ENCODE assay signal across 30 mouse cellular contexts in the genomic region with DNA sequence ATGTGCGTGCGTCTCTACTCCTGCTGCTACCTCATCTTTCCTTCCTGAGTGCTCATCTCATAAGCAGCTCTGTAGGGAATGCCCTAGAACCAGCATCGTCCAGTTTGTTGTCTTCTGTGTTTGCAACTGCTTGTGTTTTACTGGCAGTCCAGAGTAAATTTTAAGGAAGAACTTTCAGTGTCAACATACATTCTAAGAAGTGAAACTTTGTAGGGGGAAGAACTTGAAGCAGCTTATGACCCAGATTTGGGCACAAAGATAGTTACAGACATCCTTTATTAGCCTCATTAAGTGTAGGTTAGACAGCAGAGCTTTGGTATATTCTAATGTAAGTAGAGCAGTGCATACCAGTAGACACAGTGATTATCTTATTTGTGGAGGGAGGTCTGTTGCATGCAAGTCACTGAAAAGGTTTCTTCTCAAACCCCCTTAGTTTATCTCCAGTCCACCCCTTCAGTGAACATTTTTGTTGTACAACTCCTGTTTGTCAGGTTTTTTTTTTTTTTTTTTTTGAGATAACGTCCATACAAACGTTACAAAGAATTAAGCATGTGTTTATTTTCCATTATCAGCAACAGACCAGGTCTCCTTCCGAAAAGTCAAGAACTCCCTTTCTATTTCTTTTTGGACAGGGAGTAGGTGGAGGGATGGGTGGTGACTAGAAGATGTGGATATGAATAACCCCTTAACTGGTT. TPM values are rescaled to one million over a fixed set of nuclear protein-coding genes. Genes with fewer than 3 reads are reported as not detected.
A peak's percentile ranks its signal among the peaks of the same experiment; 100 is the strongest.
DNase-seq lines count a peak whose midpoint lies in the region; ATAC-seq and TF ChIP-seq lines count a peak whose summit lies in the region.
"Had no signal": no experiment of that assay in that cellular context is flagged by ENCODE, and none has a peak within 500 bp of the region (broad histone marks: within the 10 kb centered on the region; RNA-seq: fewer than 3 reads in every experiment).

No protein-coding gene starts in this region.

- no peak for TF ChIP-seq RAD21 in MEL (IDR thresholded peaks at IDR 0.05; ENCODE audit: low read depth, low read length)

- peaks cover 2 to 33% of the 10 kb centered on the region in 2 experiments; a peak in 3 of 4 replicates for H3K36me3 ChIP-seq in MEL (ENCODE audit: control insufficient read depth in 1 of 2, insufficient read depth in 2 of 2, low read length in 2 of 2)
- H3K36me3 ChIP-seq in liver, embryonic 14.5 days (replicated peaks; ENCODE audit: control insufficient read depth, insufficient read depth, low read depth) = peaks cover 3% of the 10 kb centered on the region
- H3K36me3 ChIP-seq in megakaryocyte, embryonic 14.5 days (replicated peaks; ENCODE audit: low read length) = peaks cover 36% of the 10 kb centered on the region
- no peaks in the 10 kb centered on the region for H3K36me3 ChIP-seq in midbrain, embryonic 15.5 days (replicated peaks)
- H3K36me3 ChIP-seq: embryonic facial prominence, embryonic 12.5 days had no signal

- H3K27ac ChIP-seq in MEL (ENCODE audit: control insufficient read depth, low read depth, low read length) = peak overlapping the region; percentile 49
- H3K27ac ChIP-seq in liver, embryonic 14.5 days = no peak overlapping the region; the same call in 1 of the 2 replicates
- no peak overlapping the region for H3K27ac ChIP-seq in midbrain, embryonic 15.5 days
- H3K27ac ChIP-seq: embryonic facial prominence, embryonic 12.5 days; heart, adult 2 months; heart, embryonic 13.5 days; hindbrain, embryonic 10.5 days; hindbrain, embryonic 15.5 days; kidney, postnatal 0 days; macrophage; midbrain, embryonic 12.5 days had no signal

- no peaks in the 10 kb centered on the region for H3K9me3 ChIP-seq in MEL (replicated peaks; ENCODE audit: insufficient read depth, low read length)
- no peaks in the 10 kb centered on the region for H3K9me3 ChIP-seq in liver, embryonic 14.5 days (ENCODE audit: control insufficient read depth, low read length)
- no peaks in the 10 kb centered on the region for H3K9me3 ChIP-seq in megakaryocyte, embryonic 14.5 days
- H3K9me3 ChIP-seq in midbrain, embryonic 15.5 days = no peaks in the 10 kb centered on the region
- H3K9me3 ChIP-seq: embryonic facial prominence, embryonic 12.5 days; heart, embryonic 13.5 days; hindbrain, embryonic 10.5 days; hindbrain, embryonic 15.5 days; midbrain, embryonic 12.5 days had no signal

- H3K27me3 ChIP-seq in MEL (ENCODE audit: control insufficient read depth in 1 of 2, insufficient read depth in 2 of 2, low read length in 2 of 2) = no peaks in the 10 kb centered on the region
- no peaks in the 10 kb centered on the region for H3K27me3 ChIP-seq in liver, embryonic 14.5 days (ENCODE audit: control insufficient read depth, insufficient read depth, low read length)
- H3K27me3 ChIP-seq in megakaryocyte, embryonic 14.5 days (replicated peaks) = no peaks in the 10 kb centered on the region
- no peaks in the 10 kb centered on the region for H3K27me3 ChIP-seq in midbrain, embryonic 15.5 days (replicated peaks)
- H3K27me3 ChIP-seq: CH12.LX; embryonic facial prominence, embryonic 12.5 days; heart, embryonic 13.5 days; hindbrain, embryonic 15.5 days; midbrain, embryonic 12.5 days had no signal

- peaks cover 1% of the 10 kb centered on the region; the same call in 1 of the 2 replicates for H3K79me2 ChIP-seq in MEL (ENCODE audit: control insufficient read depth, insufficient read depth, low read length, poor library complexity)

- peak; percentile 80 to 87 for TF ChIP-seq EP300 in MEL (IDR thresholded peaks at IDR 0.05; ENCODE audit: low read depth in 1 of 2, low read length in 2 of 2)
- TF ChIP-seq EP300 in liver, embryonic 14.5 days (IDR thresholded peaks at IDR 0.05; ENCODE audit: low read depth) = 0 out of 2 replicates have a peak, but pooled peaks have one; percentile 39

- no peak overlapping the region for H3K4me3 ChIP-seq in MEL (ENCODE audit: control insufficient read depth in 1 of 2, insufficient read depth in 1 of 2, low read depth in 2 of 2, low read length in 2 of 2)
- no peak overlapping the region for H3K4me3 ChIP-seq in liver, embryonic 14.5 days (ENCODE audit: insufficient read depth in 1 of 2, low read depth in 2 of 2, low read length in 2 of 2)
- peak overlapping the region; percentile 62 for H3K4me3 ChIP-seq in megakaryocyte, embryonic 14.5 days (replicated peaks)
- no peak overlapping the region for H3K4me3 ChIP-seq in midbrain, embryonic 15.5 days
- H3K4me3 ChIP-seq: embryonic facial prominence, embryonic 12.5 days; heart, adult 2 months; heart, embryonic 13.5 days; hindbrain, embryonic 10.5 days; hindbrain, embryonic 15.5 days; midbrain, embryonic 12.5 days had no signal

- TF ChIP-seq POLR2A in MEL (IDR thresholded peaks at IDR 0.05; ENCODE audit: control insufficient read depth in 1 of 2, insufficient read depth in 1 of 2, low read depth in 1 of 2, low read length in 2 of 2, poor library complexity in 1 of 2) = no peak

- peaks cover 12 to 18% of the 10 kb centered on the region in 2 experiments for H3K4me1 ChIP-seq in MEL (ENCODE audit: control insufficient read depth in 1 of 2, insufficient read depth in 2 of 2, low read length in 2 of 2)
- H3K4me1 ChIP-seq in liver, embryonic 14.5 days (replicated peaks; ENCODE audit: control insufficient read depth in 2 of 2, insufficient read depth in 2 of 2, low read length in 1 of 2) = peaks cover 0 to 9% of the 10 kb centered on the region in 2 experiments; a peak in 3 of 4 replicates
- H3K4me1 ChIP-seq in megakaryocyte, embryonic 14.5 days = peaks cover 10% of the 10 kb centered on the region
- H3K4me1 ChIP-seq in midbrain, embryonic 15.5 days = peaks cover 4% of the 10 kb centered on the region; the same call in 1 of the 2 replicates
- H3K4me1 ChIP-seq: hindbrain, embryonic 10.5 days; hindbrain, embryonic 15.5 days; midbrain, embryonic 12.5 days had no signal

- TF ChIP-seq CTCF in MEL (IDR thresholded peaks at IDR 0.05 in 2 of 3, conservative IDR thresholded peaks at IDR 0.05 in 1 of 3; ENCODE audit: control insufficient read depth in 1 of 3, insufficient read depth in 1 of 3, low read depth in 2 of 3, low read length in 3 of 3, poor library complexity in 1 of 3, severe bottlenecking in 1 of 3) = no peak
- TF ChIP-seq CTCF in liver, embryonic 14.5 days (IDR thresholded peaks at IDR 0.05; ENCODE audit: low read depth) = no peak

- ATAC-seq in liver, embryonic 14.5 days (ENCODE audit: insufficient read depth) = peak; percentile 69
- no peak for ATAC-seq in midbrain, embryonic 15.5 days (replicated peaks)
- ATAC-seq: forebrain, embryonic 14.5 days; inflammation-experienced regulatory T-cells, adult 6 months had no signal

- no peak overlapping the region for H3K4me2 ChIP-seq in liver, embryonic 14.5 days (ENCODE audit: low read depth)
- H3K4me2 ChIP-seq in midbrain, embryonic 15.5 days = no peak overlapping the region
- H3K4me2 ChIP-seq: embryonic facial prominence, embryonic 12.5 days; heart, embryonic 13.5 days; hindbrain, embryonic 15.5 days; midbrain, embryonic 12.5 days had no signal

- H3K9ac ChIP-seq in MEL (ENCODE audit: control insufficient read depth, low read depth, low read length, poor library complexity, severe bottlenecking) = no peak overlapping the region
- H3K9ac ChIP-seq in liver, embryonic 14.5 days (replicated peaks) = no peak overlapping the region
- H3K9ac ChIP-seq in midbrain, embryonic 15.5 days = no peak overlapping the region
- H3K9ac ChIP-seq: embryonic facial prominence, embryonic 12.5 days; heart, embryonic 13.5 days; hindbrain, embryonic 15.5 days; midbrain, embryonic 12.5 days had no signal

- WGBS in liver, embryonic 14.5 days (ENCODE audit: insufficient replicate concordance) = 39% methylated on average over 6 of the region's 6 CpGs
- 92% methylated on average over 6 of the region's 6 CpGs for WGBS in midbrain, embryonic 15.5 days

- peak; percentile 64 for DNase-seq in MEL (ENCODE audit: low read depth, low spot score)
- DNase-seq in c-Kit-positive CD71-positive TER-119-positive erythroid progenitor cells, embryonic 14.5 days (ENCODE audit: low spot score) = peak; percentile 32
- peak in 2 of 3 experiments; percentile 9 to 26 for DNase-seq in liver, embryonic 14.5 days (ENCODE audit: low read depth in 3 of 3, low spot score in 3 of 3)
- DNase-seq in cerebellum, postnatal 25 days = no peak
- DNase-seq in heart, postnatal 4 days = no peak
- DNase-seq in cerebellum, adult 8-10 months = no peak
- DNase-seq: adrenal gland, adult 8-10 months; cerebellum, adult 18-20 months; cerebellum, postnatal 14 days; embryo, embryonic 11 days; gastrocnemius, postnatal 25 days; heart, adult 2 months; heart, postnatal 10 days; kidney, adult 8-10 months; layer of hippocampus, postnatal 36 days; retina, postnatal 1 day; right cerebral cortex, postnatal 14 days; thymus, postnatal 4 days had no signal

TF ChIP-seq in MEL, 35 proteins besides CTCF, POLR2A, EP300 and RAD21 (continues in another document):
- TF ChIP-seq E2F4 (IDR thresholded peaks at IDR 0.05; ENCODE audit: borderline replicate concordance, low read depth, low read length) (no peak), GABPA (IDR thresholded peaks at IDR 0.05; ENCODE audit: low read depth, low read length) (no peak), TCF12 (IDR thresholded peaks at IDR 0.05; ENCODE audit: low read depth, low read length) (peak; percentile 53; the same call in 1 of the 2 replicates), CHD1 (IDR thresholded peaks at IDR 0.05; ENCODE audit: low read depth, low read length) (0 out of 2 replicates have a peak, but pooled peaks have one; percentile 31), ZNF384 (IDR thresholded peaks at IDR 0.05; ENCODE audit: low read depth, low read length) (peak; percentile 95), MAZ (IDR thresholded peaks at IDR 0.05; ENCODE audit: low read depth, low read length) (no peak), GATA1 (IDR thresholded peaks at IDR 0.05; ENCODE audit: low read depth, low read length) (peak; percentile 84), ETS1 (IDR thresholded peaks at IDR 0.05; ENCODE audit: low read depth, low read length) (peak; percentile 60), MYB (IDR thresholded peaks at IDR 0.05; ENCODE audit: low read depth, low read length) (peak; percentile 55; the same call in 1 of the 2 replicates), MXI1 (IDR thresholded peaks at IDR 0.05; ENCODE audit: low read depth, low read length) (peak; percentile 37), RCOR1 (IDR thresholded peaks at IDR 0.05; ENCODE audit: low read depth, low read length) (peak; percentile 65; the same call in 1 of the 2 replicates)

RNA-seq across cellular contexts. Expression of a gene that starts 55.2 kb away (rescaled TPM):
- 41.9 and 49.4 TPM in 2 replicates for total RNA-seq in MEL (2012; rRNA removed)
- polyA plus RNA-seq in MEL (2012; ENCODE audit: insufficient read depth in 1 of 2, insufficient read length in 2 of 2, low read depth in 1 of 2, low replicate concordance in 2 of 2, missing spikeins in 1 of 2) = 100 to 1,000 TPM in 1 of 2 experiments, 10 to 100 TPM in 1; 99.4 to 160 TPM
- 30.0 and 39.1 TPM in 2 replicates for polyA plus RNA-seq in liver, embryonic 14.5 days (2012; rRNA removed)
- polyA plus RNA-seq in liver, embryonic 14.5 days (2014; fragmentation: Nextera tagmentation; extraction: Ambion mirVana) = 92.1 and 104 TPM in 2 replicates
- polyA plus RNA-seq in megakaryocyte, embryonic 14.5 days (2012; ENCODE audit: insufficient read depth, low replicate concordance) = 48.6 and 88.1 TPM in 2 replicates
- 10 to 100 TPM; 91.0 to 97.6 TPM for total RNA-seq in heart, postnatal 4 days (2021)
- polyA plus RNA-seq in midbrain, embryonic 15.5 days (2015; fragmentation: Nextera tagmentation; extraction: Ambion mirVana) = 268 and 294 TPM in 2 replicates

Comparison
In these comparisons a context has a peak if more than half of its experiments do, and no peak if none do; other contexts are left out.
1. DNase-seq: peak in MEL (single experiment), c-Kit-positive CD71-positive TER-119-positive erythroid progenitor cells, embryonic 14.5 days (single experiment) and liver, embryonic 14.5 days (2 of 3); none in cerebellum, postnatal 25 days (0 of 2), heart, postnatal 4 days (single experiment) and cerebellum, adult 8-10 months (single experiment).